Mouse (Mus musculus) spleen, embryonic (tissue): ENCODE measurements around the gene Endou.

Source experiments
- CTCF ChIA-PET: fragments of 350-600 bp; sonication (Branson Sonifier 250); formaldehyde crosslinking; loops from one replicate; lab custom pipeline; 2022; lab: Charles Lee

Endou gene

GRCm38 (mm10) chr15:97730365-97730764 is 774 bp downstream of the Endou start:
- CTCF ChIA-PET = no interaction called here

- CTCF ChIA-PET = no interaction called here
These were observed 2.3 kb downstream of the Endou start for GRCm38 (mm10) chr15:97728804-97729203.

- CTCF ChIA-PET = no interaction called here
These were observed 2.7 kb downstream of the Endou start for GRCm38 (mm10) chr15:97728394-97728793.

- CTCF ChIA-PET = interaction anchor here (0.9 kb wide), 1 partner anchor 17 kb away, joined by 3 read pairs; no protein-coding TSS in a partner anchor
These were observed 3.6 kb downstream of the Endou start for GRCm38 (mm10) chr15:97727520-97727919.

- CTCF ChIA-PET = interaction anchor here (0.9 kb wide), 1 partner anchor 17 kb away, joined by 3 read pairs; no protein-coding TSS in a partner anchor
These were observed 4.1 kb downstream of the Endou start for GRCm38 (mm10) chr15:97727048-97727447.

GRCm38 (mm10) chr15:97726310-97726709 is 4.8 kb downstream of the Endou start:
- CTCF ChIA-PET = no interaction called here

- CTCF ChIA-PET = no interaction called here
These were observed 5.8 kb downstream of the Endou start for GRCm38 (mm10) chr15:97725198-97725785.

GRCm38 (mm10) chr15:97724346-97725197 is 6.6 kb downstream of the Endou start:
- CTCF ChIA-PET = no interaction called here

GRCm38 (mm10) chr15:97723536-97724345 is 7.4 kb downstream of the Endou start:
- CTCF ChIA-PET = no interaction called here

- CTCF ChIA-PET = interaction anchor here (0.5 to 2.5 kb wide), 2 partner anchors 47 to 86 kb away, joined by 3 to 7 read pairs; partner anchors contain the start of gene Rapgef3
These were observed 10.0 kb downstream of the Endou start for GRCm38 (mm10) chr15:97721008-97721701.

- CTCF ChIA-PET = interaction anchor here (0.6 to 2.5 kb wide), 3 partner anchors 48 to 248 kb away, joined by 3 to 7 read pairs (median 4); partner anchors contain the start of gene Rapgef3
These were observed 11.0 kb downstream of the Endou start for GRCm38 (mm10) chr15:97720026-97720675.

GRCm38 (mm10) chr15:97719494-97719893 is 11.6 kb downstream of the Endou start:
- CTCF ChIA-PET = interaction anchor here (1.5 to 2.5 kb wide), 2 partner anchors 48 to 50 kb away, joined by 3 to 7 read pairs; partner anchors contain the start of gene Rapgef3

GRCm38 (mm10) chr15:97718535-97719155 is 12.5 kb downstream of the Endou start:
- CTCF ChIA-PET = interaction anchor here (0.6 to 2.5 kb wide), 6 partner anchors 12 to 362 kb away, joined by 3 to 9 read pairs (median 4); partner anchors contain the start of gene Rapgef3

GRCm38 (mm10) chr15:97717861-97718534 is 13.1 kb downstream of the Endou start:
- CTCF ChIA-PET = interaction anchor here (0.6 to 2.4 kb wide), 4 partner anchors 12 to 362 kb away, joined by 3 to 9 read pairs (median 3); no protein-coding TSS in a partner anchor

GRCm38 (mm10) chr15:97716782-97717181 is 14.4 kb downstream of the Endou start:
- CTCF ChIA-PET = interaction anchor here (0.6 to 2.4 kb wide), 2 partner anchors 59 to 102 kb away, joined by 3 to 9 read pairs; no protein-coding TSS in a partner anchor

GRCm38 (mm10) chr15:97715734-97716133 is 15.4 kb downstream of the Endou start:
- CTCF ChIA-PET = no interaction called here

GRCm38 (mm10) chr15:97715083-97715482 is 16.1 kb downstream of the Endou start:
- CTCF ChIA-PET = no interaction called here

GRCm38 (mm10) chr15:97712546-97712945 is 18.6 kb downstream of the Endou start:
- CTCF ChIA-PET = no interaction called here

GRCm38 (mm10) chr15:97710906-97711305 is 20.2 kb downstream of the Endou start:
- CTCF ChIA-PET = interaction anchor here (0.7 kb wide), 1 partner anchor 90 kb away, joined by 9 read pairs; no protein-coding TSS in a partner anchor
